Mouse (Mus musculus) stomach, postnatal 0 days (tissue): ENCODE results near the gene Snhg11. TPM values are rescaled to one million over a fixed set of nuclear protein-coding genes. Genes with fewer than 3 reads are reported as not detected.
A peak's percentile ranks its signal among the peaks of the same experiment; 100 is the strongest.

Experiments used
- ATAC-seq: fragments of 200-750 bp; cut with Nextera tagmentation; 2 replicates; pipeline ENCODE4 v1.8.0; 2017; ENCODE audit not compliant: low FRiP score, low TSS enrichment
- DNase-seq: peaks from one replicate; pipeline ENCODE4 v3.0.0-alpha.2; 2016; ENCODE audit warnings: low spot score
- H3K27ac ChIP-seq: fragments of 300-500 bp; sonication (generic); replicated peaks from 2 replicates; pipeline ENCODE4 v1.5.1; 2014; ENCODE audit warnings: mild to moderate bottlenecking, control low read depth
- H3K27me3 ChIP-seq: fragments of 300-500 bp; sonication (generic); 2 replicates; pipeline ENCODE4 v1.6.1; 2014; ENCODE audit warnings: low read length; ENCODE audit not compliant: control insufficient read depth, insufficient read depth
- H3K36me3 ChIP-seq: fragments of 300-500 bp; sonication (generic); 2 replicates; pipeline ENCODE4 v1.6.1; 2014; ENCODE audit warnings: low read length, mixed read lengths; ENCODE audit not compliant: control insufficient read depth, insufficient read depth
- H3K4me1 ChIP-seq: fragments of 300-500 bp; sonication (generic); replicated peaks from 2 replicates; pipeline ENCODE4 v1.6.1; 2014; ENCODE audit warnings: antibody characterized with exemption; ENCODE audit not compliant: control insufficient read depth, insufficient read depth
- H3K4me2 ChIP-seq: fragments of 300-500 bp; sonication (generic); replicated peaks from 2 replicates; pipeline ENCODE4 v1.6.1; 2014; ENCODE audit warnings: low read depth, mild to moderate bottlenecking, control low read depth, moderate library complexity
- H3K4me3 ChIP-seq: fragments of 300-500 bp; sonication (generic); 2 replicates; pipeline ENCODE4 v1.5.1; 2014; ENCODE audit warnings: low read depth, low read length, control low read depth
- H3K9ac ChIP-seq: fragments of 300-500 bp; sonication (generic); 2 replicates; pipeline ENCODE4 v1.6.1; 2014; ENCODE audit warnings: mild to moderate bottlenecking, low read length, control low read depth, mixed read lengths
- H3K9me3 ChIP-seq: fragments of 300-500 bp; sonication (generic); 2 replicates; pipeline ENCODE4 v1.6.1; 2016; ENCODE audit warnings: low read length; ENCODE audit not compliant: control insufficient read depth
- CTCF ChIP-seq: IDR thresholded peaks from 2 replicates; pipeline ENCODE4 v1.5.1; 2016; ENCODE audit warnings: antibody characterized with exemption, low read depth, mild to moderate bottlenecking, moderate library complexity
- EP300 ChIP-seq: optimal IDR thresholded peaks from 2 replicates; pipeline ENCODE3; 2016; ENCODE audit warnings: antibody characterized with exemption
- WGBS: fragments of 180-500 bp; shearing (Covaris S2); extraction: QIAGEN DNeasy Blood & Tissue Kit; methylation state at CpG from one replicate; pipeline ENCODE4 v1.1.7; 2014; 5-methylcytosine and 5-hydroxymethylcytosine counted together
- polyA plus RNA-seq: library from polyadenylated mRNA; unstranded; fragments of >200 nt; fragmentation: Nextera tagmentation; extraction: Ambion mirVana; gene quantifications from 2 replicates; pipeline ENCODE4 v1.2.1, GENCODE M21; 2015

Snhg11 gene
- polyA plus RNA-seq: 3.3 and 3.7 TPM in 2 replicates

GRCm38 (mm10) chr2:158375443-158376122, at the start of gene Snhg11:
TSS of gene Snhg11 (plus strand) at chr2:158375638.
- H3K4me2 ChIP-seq: peak within 1 kb of the TSS; percentile 45
- peak within 1 kb of the TSS; percentile 10; the same call in 1 of the 2 replicates for H3K4me3 ChIP-seq
- H3K27me3 ChIP-seq: no peaks in the 10 kb centered on the region
- H3K36me3 ChIP-seq: no peaks in the 10 kb centered on the region
- H3K27ac ChIP-seq: no peak within 1 kb of the TSS
- DNase-seq: peak; percentile 62
- peak; percentile 30; the same call in 1 of the 2 replicates for ATAC-seq
- WGBS: 3% methylated on average over 36 of the region's 36 CpGs
- no peak within 1 kb of the TSS for H3K9ac ChIP-seq
- TF ChIP-seq CTCF: peak; percentile 68
- no peak for TF ChIP-seq EP300
- no peaks in the 10 kb centered on the region for H3K4me1 ChIP-seq
- no peaks in the 10 kb centered on the region for H3K9me3 ChIP-seq

DNA sequence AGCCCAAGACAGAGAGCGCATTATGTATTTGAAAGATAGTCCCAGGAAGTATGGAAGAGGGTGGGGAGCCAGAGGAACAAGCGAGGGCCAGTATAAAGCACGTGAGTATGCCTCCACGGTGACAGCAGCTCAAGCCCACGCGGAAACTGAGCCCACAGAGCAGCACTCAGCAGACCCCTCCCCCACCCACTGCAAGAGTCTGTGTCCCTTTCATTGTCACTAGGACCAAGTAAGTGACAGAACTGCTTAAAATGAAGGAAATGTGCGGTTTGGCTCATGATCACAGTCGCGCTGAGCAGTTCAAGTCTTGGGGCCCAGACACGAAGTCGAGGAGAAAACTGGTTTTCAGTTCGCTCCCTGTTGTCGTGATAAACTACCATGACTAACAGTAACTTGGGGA, 41.1 kb upstream of the Snhg11 start:
- Histone ChIP-seq H3K36me3 (no peaks in the 10 kb centered on the region), H3K9ac (no peak overlapping the region), H3K27ac (no peak overlapping the region), H3K27me3 (no peaks in the 10 kb centered on the region), H3K4me3 (no peak overlapping the region), H3K4me1 (no peaks in the 10 kb centered on the region), H3K9me3 (no peaks in the 10 kb centered on the region), H3K4me2 (no peak overlapping the region)
- WGBS: 84% methylated on average over 13 of the region's 13 CpGs
- ATAC-seq (no peak), DNase-seq (no peak)
- no peak for TF ChIP-seq EP300
- no peak for TF ChIP-seq CTCF

DNA sequence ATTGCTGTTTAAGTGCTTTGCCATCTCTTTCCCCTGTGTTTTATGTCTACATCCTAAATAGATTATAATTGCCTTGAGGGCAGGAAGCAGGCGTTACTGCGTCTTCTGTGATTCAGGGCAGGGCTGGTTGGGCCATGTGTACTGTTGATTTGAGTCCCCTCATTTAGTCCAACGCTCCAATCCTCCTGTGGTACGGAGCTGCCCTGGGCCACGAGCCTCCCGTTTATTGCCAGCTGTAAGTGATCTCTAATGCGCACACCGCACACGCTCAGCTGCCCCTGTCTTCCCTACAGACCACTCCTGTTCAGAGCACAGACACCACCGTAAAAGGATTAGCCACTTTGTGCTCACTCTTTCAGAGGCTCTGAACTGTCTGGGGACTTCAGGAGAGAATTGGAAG, 37.7 kb upstream of the Snhg11 start:
- H3K4me2 ChIP-seq: no peak overlapping the region
- H3K27ac ChIP-seq: no peak overlapping the region
- no peaks in the 10 kb centered on the region for H3K36me3 ChIP-seq
- H3K9me3 ChIP-seq: no peaks in the 10 kb centered on the region
- no peaks in the 10 kb centered on the region for H3K4me1 ChIP-seq
- H3K27me3 ChIP-seq: no peaks in the 10 kb centered on the region
- ATAC-seq (no peak), DNase-seq (no peak)
- H3K9ac ChIP-seq: no peak overlapping the region
- no peak for TF ChIP-seq EP300
- TF ChIP-seq CTCF: no peak
- H3K4me3 ChIP-seq: no peak overlapping the region
- 61% methylated on average over 10 of the region's 10 CpGs for WGBS

GRCm38 (mm10) chr2:158339948-158340564, 35.4 kb upstream of the Snhg11 start:
- no peak overlapping the region for H3K4me2 ChIP-seq
- 40% methylated on average over 11 of the region's 11 CpGs for whole genome bisulfite sequencing

DNA sequence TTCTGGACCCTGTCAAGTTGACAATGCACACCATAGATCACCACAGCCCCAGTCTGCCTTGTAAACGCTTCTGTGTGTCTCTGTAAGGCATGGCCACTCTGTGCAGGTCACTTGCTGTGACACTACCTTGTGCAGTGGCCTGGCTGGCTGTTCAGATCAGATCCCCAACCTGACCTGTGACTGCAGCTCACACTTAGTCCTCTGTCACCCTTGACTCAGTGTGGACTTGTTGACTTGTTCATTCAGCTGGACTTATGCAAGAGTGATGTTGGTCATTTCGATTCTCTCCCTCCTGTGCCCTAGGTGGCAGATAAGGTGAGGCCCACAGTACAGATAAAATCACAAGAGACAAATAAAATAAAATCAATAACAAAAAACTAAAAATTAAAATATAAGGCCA, 34.1 kb upstream of the Snhg11 start:
- no peak for TF ChIP-seq CTCF
- TF ChIP-seq EP300: no peak
- H3K9me3 ChIP-seq: no peaks in the 10 kb centered on the region
- H3K36me3 ChIP-seq: no peaks in the 10 kb centered on the region
- no peak for DNase-seq
- no peak overlapping the region for H3K4me2 ChIP-seq
- H3K4me1 ChIP-seq: no peaks in the 10 kb centered on the region
- no peak overlapping the region for H3K27ac ChIP-seq
- no peaks in the 10 kb centered on the region for H3K27me3 ChIP-seq
- WGBS: 52% methylated on average over 2 of the region's 2 CpGs
- no peak overlapping the region for H3K4me3 ChIP-seq
- no peak for ATAC-seq
- no peak overlapping the region for H3K9ac ChIP-seq

More at GRCm38 (mm10) chr2:158339948-158340564, 35.4 kb upstream of the Snhg11 start:
- no peak overlapping the region for H3K4me3 ChIP-seq
- no peaks in the 10 kb centered on the region for H3K4me1 ChIP-seq
- ATAC-seq (no peak), DNase-seq (peak; percentile 74)
- H3K9ac ChIP-seq: no peak overlapping the region
- TF ChIP-seq EP300 (no peak), CTCF (peak; percentile 95)
- H3K36me3 ChIP-seq: no peaks in the 10 kb centered on the region
- H3K27ac ChIP-seq: no peak overlapping the region
- no peaks in the 10 kb centered on the region for H3K9me3 ChIP-seq
- no peaks in the 10 kb centered on the region for H3K27me3 ChIP-seq

- no peaks in the 10 kb centered on the region for H3K4me1 ChIP-seq
- H3K27me3 ChIP-seq: no peaks in the 10 kb centered on the region
- no peaks in the 10 kb centered on the region for H3K36me3 ChIP-seq
- TF ChIP-seq EP300 (no peak), CTCF (no peak)
- no peak overlapping the region for H3K27ac ChIP-seq
- no peak overlapping the region for H3K9ac ChIP-seq
- no peak overlapping the region for H3K4me2 ChIP-seq
- H3K4me3 ChIP-seq: no peak overlapping the region
- ATAC-seq: no peak
- no peaks in the 10 kb centered on the region for H3K9me3 ChIP-seq
- WGBS: 73% methylated on average over 5 of the region's 5 CpGs
- DNase-seq: no peak
These were observed 31.9 kb upstream of the Snhg11 start for GRCm38 (mm10) chr2:158343495-158343894.
